Mouse (Mus musculus) E14TG2a.4 (cell line): ENCODE measurements around the gene Izumo1r.

Experiments used
- CTCF ChIP-seq: conservative IDR thresholded peaks from 2 replicates; pipeline ENCODE4 v1.5.1; 2014; ENCODE audit warnings: low read length
- POU5F1 ChIP-seq: IDR thresholded peaks from 2 replicates; pipeline ENCODE4 v1.6.1; 2014; ENCODE audit warnings: low read length, borderline replicate concordance

GRCm38 (mm10) chr9:14856922-14857654, 46.7 kb downstream of the Izumo1r start:
- TF ChIP-seq CTCF = no peak
- TF ChIP-seq POU5F1 = no peak
